Mouse (Mus musculus) natural killer cell, adult 2 months (primary cell): ENCODE results near the gene Olfr912.

Experiments used
- DNase-seq, 2 experiments: peaks; one replicate each; pipeline ENCODE4 v3.0.0; 2022; ENCODE audit warnings: low spot score in 2 of 2

Gene Olfr912

GRCm38 (mm10) chr9:38579878-38580277, at the start of gene Olfr912:
Olfr912 (plus strand) TSS chr9:38580178.
- DNase-seq = no peak

- DNase-seq = no peak
Observed at GRCm38 (mm10) chr9:38537549-38537948, 42.4 kb upstream of the Olfr912 start, which contains the start of gene Olfr910. Olfr910 (plus strand) TSS chr9:38537849.

DNA sequence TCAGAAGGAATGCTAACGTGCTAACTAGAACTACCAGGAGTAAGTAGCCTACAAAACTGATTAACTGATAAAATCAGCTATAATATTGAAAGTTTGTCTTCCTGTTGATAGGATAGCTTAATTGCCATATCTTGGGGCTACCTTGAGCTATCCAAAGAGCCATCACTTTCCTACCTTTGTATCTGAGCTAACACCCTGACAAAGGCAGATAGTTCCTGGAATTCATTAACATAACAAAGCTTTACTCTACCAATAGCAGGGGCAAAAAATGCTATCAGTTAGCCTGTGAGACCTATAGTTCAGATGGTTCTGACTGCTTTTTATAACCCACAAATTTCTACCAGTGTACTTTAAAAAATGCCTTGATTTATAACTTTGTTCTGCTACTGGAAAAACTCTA, 11.1 kb downstream of the Olfr912 start:
- no peak for DNase-seq

DNA sequence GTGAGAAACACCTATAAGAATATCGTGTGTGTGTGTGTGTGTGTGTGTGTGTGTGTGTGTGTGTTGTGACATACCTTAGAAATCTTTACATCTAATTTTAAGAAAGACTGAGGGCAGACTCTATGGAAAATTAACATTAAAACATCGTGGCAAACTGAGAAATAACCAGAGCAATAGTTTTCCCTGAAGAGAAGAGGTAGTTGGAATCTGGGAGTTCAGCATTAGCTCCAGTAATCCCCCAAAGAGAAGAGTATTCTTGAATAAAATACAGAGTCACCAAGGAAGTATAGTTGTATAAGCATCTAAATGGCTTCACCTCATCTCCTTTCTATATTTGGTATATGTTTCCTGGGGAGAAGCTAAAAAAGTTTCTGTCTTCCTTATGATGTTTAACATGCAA, 12.5 kb downstream of the Olfr912 start, which contains the start of gene Olfr913:
Gene Olfr913, plus strand, starts transcription at position 301 of the 400 bp plus-strand sequence.
- DNase-seq = no peak

DNA sequence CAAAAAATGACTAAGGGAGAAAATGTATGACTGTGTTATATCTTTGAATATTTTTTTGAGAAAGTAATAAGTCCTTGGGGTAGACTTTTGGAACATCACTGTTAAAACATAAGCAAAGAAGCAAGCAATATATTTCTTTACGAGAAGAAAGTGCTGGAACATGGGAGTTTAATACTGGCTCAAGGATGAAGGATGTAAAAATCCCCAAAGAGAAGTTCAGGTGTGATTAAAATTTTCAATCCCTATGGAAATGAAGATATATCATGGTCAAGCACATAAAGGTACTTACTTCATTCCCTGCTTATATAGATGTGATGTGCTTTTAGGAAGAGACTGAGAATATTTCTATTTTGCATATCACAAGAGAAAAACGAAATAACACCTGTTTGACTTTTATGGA, 24.8 kb downstream of the Olfr912 start, which contains the start of gene Olfr914:
Gene Olfr914, plus strand, starts transcription at position 301 of the 400 bp plus-strand sequence.
- no peak for DNase-seq

DNA sequence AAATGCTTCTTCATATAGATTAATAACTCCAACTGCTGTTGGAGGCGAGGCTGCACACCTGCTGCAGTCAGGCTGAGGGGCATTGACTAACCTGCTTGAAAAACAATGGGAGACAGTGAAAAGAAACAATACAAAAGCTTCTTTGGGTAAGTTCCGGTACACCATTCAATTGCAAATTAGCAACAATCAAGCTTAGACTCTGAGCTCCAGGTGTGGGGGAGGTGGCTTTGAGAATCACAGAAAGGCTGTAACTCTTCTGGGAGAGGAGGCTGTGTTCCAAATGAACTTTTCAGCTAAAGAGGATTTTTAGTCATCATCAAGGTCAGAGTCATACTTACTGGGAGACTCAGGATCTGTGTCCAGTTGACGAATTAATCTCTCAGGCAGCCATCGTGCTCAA, 52.4 kb downstream of the Olfr912 start:
- DNase-seq = no peak
